Mouse (Mus musculus) heart, embryonic 15.5 days (tissue): ENCODE measurements around the gene Stx1b. TPM values are rescaled to one million over a fixed set of nuclear protein-coding genes. Genes with fewer than 3 reads are reported as not detected.
A peak's percentile ranks its signal among the peaks of the same experiment; 100 is the strongest.

Experiments
- ATAC-seq: fragments of 200-750 bp; cut with Nextera tagmentation; replicated peaks from 2 replicates; pipeline ENCODE4 v1.8.0; 2017; ENCODE audit warnings: low read depth, moderate TSS enrichment; ENCODE audit not compliant: insufficient number of reproducible peaks, insufficient read depth, low FRiP score
- H3K27ac ChIP-seq: fragments of 300-500 bp; sonication (generic); 2 replicates; pipeline ENCODE4 v1.5.1; 2015; ENCODE audit warnings: mild to moderate bottlenecking, inconsistent platforms
- H3K27me3 ChIP-seq: fragments of 300-500 bp; sonication (generic); 2 replicates; pipeline ENCODE4 v1.6.1; 2015; ENCODE audit warnings: inconsistent platforms
- H3K36me3 ChIP-seq: fragments of 300-500 bp; sonication (generic); 2 replicates; pipeline ENCODE4 v1.6.1; 2015; ENCODE audit warnings: mild to moderate bottlenecking, inconsistent platforms
- H3K4me1 ChIP-seq: fragments of 300-500 bp; sonication (generic); replicated peaks from 2 replicates; pipeline ENCODE4 v1.6.1; 2015; ENCODE audit warnings: inconsistent platforms
- H3K4me2 ChIP-seq: fragments of 300-500 bp; sonication (generic); 2 replicates; pipeline ENCODE4 v1.6.1; 2015; ENCODE audit warnings: inconsistent platforms, mild to moderate bottlenecking, moderate library complexity
- H3K4me3 ChIP-seq: fragments of 300-500 bp; sonication (generic); 2 replicates; pipeline ENCODE4 v1.5.1; 2015; ENCODE audit warnings: mild to moderate bottlenecking, inconsistent platforms
- H3K9ac ChIP-seq: fragments of 300-500 bp; sonication (generic); 2 replicates; pipeline ENCODE4 v1.6.1; 2015; ENCODE audit warnings: mild to moderate bottlenecking, inconsistent platforms
- H3K9me3 ChIP-seq: fragments of 300-500 bp; sonication (generic); replicated peaks from 2 replicates; pipeline ENCODE4 v1.6.1; 2016; ENCODE audit warnings: inconsistent platforms
- WGBS: fragments of 180-500 bp; shearing (Covaris S2); methylation state at CpG from one replicate; pipeline ENCODE4 v1.1.7; 2015; ENCODE audit warnings: mixed read lengths; 5-methylcytosine and 5-hydroxymethylcytosine counted together
- polyA plus RNA-seq: library from polyadenylated mRNA; unstranded; fragments of >200 nt; fragmentation: Nextera tagmentation; extraction: Ambion mirVana; gene quantifications from 2 replicates; pipeline ENCODE4 v1.2.1, GENCODE M21; 2015

The Stx1b gene
- polyA plus RNA-seq, 1 experiment from 2014 or later, result 1.4 TPM

DNA sequence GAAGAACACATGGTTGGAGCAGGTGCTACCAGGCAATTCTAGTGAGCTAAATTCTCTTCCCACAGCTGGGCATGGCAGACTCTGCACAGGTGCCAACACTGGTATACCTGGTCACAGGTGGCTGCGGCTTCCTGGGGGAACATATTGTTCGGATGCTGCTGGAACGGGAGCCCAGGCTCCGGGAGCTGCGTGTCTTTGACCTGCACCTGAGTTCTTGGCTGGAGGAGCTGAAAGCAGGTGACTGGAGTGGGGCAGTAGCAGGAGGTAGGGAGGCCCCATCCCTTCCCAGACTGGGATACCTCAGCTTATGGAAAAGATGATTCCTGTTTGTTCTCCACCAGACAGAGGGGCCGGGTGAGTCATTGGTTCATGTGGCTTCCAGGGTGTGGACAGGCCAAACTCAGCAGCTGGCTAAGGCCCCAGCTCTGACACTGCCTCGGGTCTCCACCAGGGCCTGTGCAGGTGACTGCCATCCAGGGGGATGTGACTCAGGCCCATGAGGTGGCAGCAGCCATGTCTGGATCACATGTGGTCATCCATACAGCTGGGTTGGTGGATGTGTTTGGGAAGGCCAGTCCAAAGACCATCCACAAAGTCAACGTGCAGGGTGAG, 23.2 kb downstream of the Stx1b start:
- Histone ChIP-seq H3K4me1 (peaks cover 11% of the 10 kb centered on the region), H3K9ac (peak overlapping the region; percentile 35; the same call in 1 of the 2 replicates), H3K4me2 (peak overlapping the region; percentile 58), H3K4me3 (peak overlapping the region; percentile 39), H3K27me3 (no peaks in the 10 kb centered on the region), H3K9me3 (no peaks in the 10 kb centered on the region), H3K27ac (peak overlapping the region; percentile 50; the same call in 1 of the 2 replicates), H3K36me3 (peaks cover 41% of the 10 kb centered on the region)
- ATAC-seq, result no peak
- WGBS, result 85% methylated on average over 8 of the region's 8 CpGs

DNA sequence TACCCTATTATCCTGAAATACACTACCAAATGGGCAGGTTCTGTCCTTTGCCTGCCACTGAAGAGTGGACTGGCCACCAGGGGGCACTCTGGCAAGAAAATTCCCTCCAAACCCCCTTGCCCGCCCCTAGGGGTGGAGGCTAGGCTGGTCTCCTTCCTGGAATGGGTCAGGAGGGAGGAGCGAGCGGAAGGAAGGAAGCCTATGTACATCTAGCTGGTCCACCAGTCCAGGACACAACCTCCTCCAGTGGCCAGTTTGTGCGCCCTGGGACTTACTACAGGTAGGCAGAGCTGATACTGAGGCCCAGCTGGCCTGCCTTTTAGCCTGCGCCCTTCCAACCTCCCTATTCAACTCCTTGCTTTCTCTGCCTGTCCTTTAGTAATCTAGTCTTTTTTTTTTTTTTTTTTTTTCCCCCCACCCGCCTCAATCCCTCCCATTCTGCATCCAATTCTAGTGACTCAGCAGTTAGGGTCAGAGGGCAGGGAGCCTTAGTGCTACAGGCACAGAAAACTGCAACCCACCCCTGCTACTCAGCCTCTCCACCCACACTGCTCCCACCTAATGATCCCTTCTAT, 23.8 kb downstream of the Stx1b start, which contains the start of gene Hsd3b7:
Gene Hsd3b7, plus strand, starts transcription at position 170 of the 575 bp plus-strand sequence.
- Histone ChIP-seq H3K36me3 (peaks cover 47% of the 10 kb centered on the region), H3K9me3 (no peaks in the 10 kb centered on the region), H3K27ac (peak within 1 kb of the TSS; percentile 50; the same call in 1 of the 2 replicates), H3K4me1 (peaks cover 11% of the 10 kb centered on the region), H3K4me2 (peak within 1 kb of the TSS; percentile 58), H3K9ac (peak within 1 kb of the TSS; percentile 35), H3K4me3 (peak within 1 kb of the TSS; percentile 39), H3K27me3 (no peaks in the 10 kb centered on the region)
- WGBS, result 21% methylated on average over 6 of the region's 6 CpGs
- ATAC-seq, result peak; percentile 87

DNA sequence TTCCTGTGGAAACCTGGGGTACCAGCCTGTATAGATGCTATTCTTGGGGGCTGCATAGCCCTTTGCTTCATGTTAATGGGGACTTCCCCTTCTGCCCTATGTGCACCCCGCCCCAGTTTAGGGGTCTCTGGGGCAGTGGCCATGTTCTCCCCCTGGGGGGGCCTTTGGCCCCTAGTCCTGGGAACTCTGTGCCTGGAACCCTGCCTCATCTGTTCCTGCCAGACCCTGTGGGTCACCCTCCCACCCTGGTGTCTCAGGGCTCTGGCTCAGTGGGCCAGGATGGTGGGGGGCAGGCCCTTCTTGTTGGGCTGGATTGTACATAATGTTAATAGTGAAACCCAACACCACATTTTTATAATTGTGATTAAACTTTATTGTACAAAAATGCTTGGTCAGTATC, 24.6 kb downstream of the Stx1b start:
- no peak; the same call in 1 of the 2 replicates for ATAC-seq
- WGBS, result 100% methylated on average over 1 of the region's 1 CpGs
- H3K27ac ChIP-seq, result no peak overlapping the region
- H3K4me3 ChIP-seq, result no peak overlapping the region
- H3K4me1 ChIP-seq, result peaks cover 11% of the 10 kb centered on the region
- H3K4me2 ChIP-seq, result no peak overlapping the region
- no peak overlapping the region for H3K9ac ChIP-seq
- no peaks in the 10 kb centered on the region for H3K27me3 ChIP-seq
- H3K36me3 ChIP-seq, result peaks cover 54% of the 10 kb centered on the region
- no peaks in the 10 kb centered on the region for H3K9me3 ChIP-seq

DNA sequence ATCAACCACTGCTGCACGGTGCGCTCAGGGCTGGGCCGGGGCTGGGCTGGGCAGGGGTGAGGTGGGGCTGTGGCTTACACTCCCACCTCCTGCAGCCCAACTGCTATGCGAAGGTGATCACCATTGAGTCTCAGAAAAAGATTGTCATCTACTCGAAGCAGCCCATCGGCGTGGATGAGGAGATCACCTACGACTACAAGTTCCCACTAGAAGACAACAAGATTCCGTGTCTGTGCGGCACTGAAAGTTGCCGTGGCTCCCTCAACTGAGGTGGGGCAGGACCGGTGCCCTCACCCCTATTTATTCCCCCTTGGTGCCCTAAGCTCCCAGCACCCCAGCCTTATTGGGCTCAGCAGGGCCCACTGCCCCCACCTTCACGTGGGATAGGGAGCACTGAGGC, 25.1 kb downstream of the Stx1b start:
- peaks cover 11% of the 10 kb centered on the region for H3K4me1 ChIP-seq
- H3K27ac ChIP-seq, result no peak overlapping the region
- no peak overlapping the region for H3K9ac ChIP-seq
- H3K36me3 ChIP-seq, result peaks cover 59% of the 10 kb centered on the region
- H3K27me3 ChIP-seq, result no peaks in the 10 kb centered on the region
- H3K9me3 ChIP-seq, result no peaks in the 10 kb centered on the region
- WGBS, result 86% methylated on average over 13 of the region's 13 CpGs
- ATAC-seq, result no peak
- no peak overlapping the region for H3K4me2 ChIP-seq
- H3K4me3 ChIP-seq, result no peak overlapping the region

DNA sequence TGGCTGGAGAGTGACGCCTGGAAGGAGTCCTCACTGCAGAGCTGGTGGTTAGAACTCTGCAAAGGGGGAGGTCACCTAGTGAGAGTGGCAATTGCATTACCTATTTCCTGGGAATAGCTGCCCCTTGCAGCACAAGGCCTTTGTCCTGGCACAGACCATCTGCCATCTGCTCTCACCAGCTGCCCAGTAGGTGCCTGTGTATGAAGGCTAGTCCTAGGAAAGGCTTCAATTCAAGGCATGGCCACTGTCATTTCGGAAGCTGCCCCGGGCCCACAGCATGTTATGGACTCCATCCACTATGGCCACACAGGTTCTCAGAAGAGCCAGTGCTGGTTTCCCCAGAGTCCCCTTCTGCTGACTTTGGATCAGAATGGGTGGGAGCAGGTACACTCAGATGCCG, 25.8 kb downstream of the Stx1b start:
- H3K4me3 ChIP-seq, result no peak overlapping the region
- H3K9ac ChIP-seq, result no peak overlapping the region
- no peaks in the 10 kb centered on the region for H3K27me3 ChIP-seq
- H3K36me3 ChIP-seq, result peaks cover 65% of the 10 kb centered on the region
- 83% methylated on average over 4 of the region's 4 CpGs for WGBS
- no peak overlapping the region for H3K4me2 ChIP-seq
- ATAC-seq, result no peak
- no peaks in the 10 kb centered on the region for H3K9me3 ChIP-seq
- peaks cover 11% of the 10 kb centered on the region for H3K4me1 ChIP-seq
- no peak overlapping the region for H3K27ac ChIP-seq

DNA sequence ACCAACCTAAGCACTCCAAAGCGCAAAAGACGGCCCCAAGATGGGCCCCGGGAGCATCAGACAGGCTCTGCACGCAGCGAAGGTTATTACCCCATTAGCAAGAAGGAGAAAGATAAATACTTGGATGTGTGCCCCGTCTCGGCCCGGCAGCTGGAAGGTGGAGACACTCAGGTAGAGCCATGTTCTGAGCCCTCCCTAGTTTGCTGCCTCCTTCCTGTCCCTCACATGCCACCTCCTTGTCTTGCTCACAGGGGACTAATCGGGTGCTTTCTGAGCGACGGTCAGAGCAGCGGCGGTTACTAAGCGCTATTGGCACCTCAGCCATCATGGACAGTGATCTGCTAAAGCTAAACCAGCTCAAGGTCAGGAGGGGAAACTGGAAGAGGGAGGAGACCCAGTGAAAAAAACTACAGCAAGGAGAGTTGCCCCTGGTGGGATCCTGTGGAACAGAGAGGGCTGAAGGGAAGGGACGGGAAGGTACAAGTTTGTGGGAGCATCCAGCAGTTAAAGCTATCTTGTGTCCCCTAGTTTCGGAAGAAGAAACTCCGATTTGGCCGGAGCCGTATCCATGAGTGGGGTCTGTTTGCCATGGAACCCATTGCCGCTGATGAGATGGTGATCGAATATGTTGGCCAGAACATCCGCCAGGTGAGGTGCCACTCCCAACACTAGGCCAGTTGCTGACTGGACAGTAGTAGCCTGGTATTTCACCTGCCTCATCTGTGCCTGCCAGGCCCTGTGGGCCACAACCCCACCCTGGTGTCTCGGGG, 27.1 kb downstream of the Stx1b start:
- no peak overlapping the region for H3K4me2 ChIP-seq
- no peak overlapping the region for H3K27ac ChIP-seq
- H3K27me3 ChIP-seq, result no peaks in the 10 kb centered on the region
- peaks cover 77% of the 10 kb centered on the region for H3K36me3 ChIP-seq
- 89% methylated on average over 23 of the region's 23 CpGs for WGBS
- H3K4me1 ChIP-seq, result peaks cover 11% of the 10 kb centered on the region
- ATAC-seq, result no peak
- H3K4me3 ChIP-seq, result no peak overlapping the region
- no peaks in the 10 kb centered on the region for H3K9me3 ChIP-seq
- H3K9ac ChIP-seq, result no peak overlapping the region

DNA sequence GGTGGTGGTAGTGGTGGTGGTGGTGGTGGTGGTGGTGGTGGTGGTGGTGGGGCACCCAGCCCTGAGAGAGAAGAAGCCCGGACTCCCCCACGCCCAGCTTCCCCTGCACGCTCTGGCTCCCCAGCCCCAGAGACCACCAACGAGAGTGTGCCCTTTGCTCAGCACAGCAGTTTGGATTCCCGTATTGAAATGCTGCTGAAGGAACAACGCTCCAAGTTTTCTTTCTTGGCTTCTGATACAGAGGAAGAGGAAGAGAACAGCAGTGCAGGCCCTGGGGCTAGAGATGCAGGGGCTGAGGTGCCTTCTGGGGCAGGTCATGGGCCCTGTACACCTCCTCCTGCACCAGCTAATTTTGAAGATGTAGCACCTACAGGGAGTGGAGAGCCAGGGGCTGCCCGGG, 39.0 kb downstream of the Stx1b start, which contains the start of gene Gm49388:
Gene Gm49388, plus strand, starts transcription at position 301 of the 400 bp plus-strand sequence.
- H3K4me1 ChIP-seq, result no peaks in the 10 kb centered on the region
- H3K27ac ChIP-seq, result no peak within 1 kb of the TSS
- WGBS, result 95% methylated on average over 7 of the region's 7 CpGs
- H3K27me3 ChIP-seq, result no peaks in the 10 kb centered on the region
- no peak within 1 kb of the TSS for H3K4me2 ChIP-seq
- H3K9me3 ChIP-seq, result no peaks in the 10 kb centered on the region
- no peak within 1 kb of the TSS for H3K9ac ChIP-seq
- H3K36me3 ChIP-seq, result peaks cover 93% of the 10 kb centered on the region
- ATAC-seq, result no peak
- H3K4me3 ChIP-seq, result no peak within 1 kb of the TSS

DNA sequence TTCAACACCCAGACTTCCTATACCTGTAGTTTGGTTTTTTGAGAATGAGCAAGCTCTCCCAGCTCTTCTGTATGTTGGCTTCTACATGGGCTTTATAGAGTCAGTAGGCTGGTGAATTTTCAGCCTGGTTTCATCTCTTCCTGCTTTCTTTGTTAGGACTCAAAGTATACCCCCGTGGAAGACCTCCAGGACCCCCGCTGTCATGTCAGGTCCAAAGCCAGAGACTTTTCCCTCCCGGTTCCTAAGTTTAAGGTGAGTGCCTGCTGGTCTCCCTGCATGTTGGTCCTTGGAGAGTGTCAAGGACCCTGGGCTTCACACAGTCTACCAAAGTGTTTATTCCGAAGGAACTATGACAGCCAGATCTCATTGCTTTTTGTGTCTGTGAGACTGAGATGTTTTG, 46.0 kb downstream of the Stx1b start:
- no peaks in the 10 kb centered on the region for H3K9me3 ChIP-seq
- peak overlapping the region; percentile 77 for H3K4me2 ChIP-seq
- H3K9ac ChIP-seq, result peak overlapping the region; percentile 73
- WGBS, result 74% methylated on average over 4 of the region's 4 CpGs
- ATAC-seq, result no peak
- H3K4me1 ChIP-seq, result peaks cover 23% of the 10 kb centered on the region
- H3K27me3 ChIP-seq, result no peaks in the 10 kb centered on the region
- no peak overlapping the region for H3K27ac ChIP-seq
- peak overlapping the region; percentile 65 for H3K4me3 ChIP-seq
- H3K36me3 ChIP-seq, result peaks cover 45% of the 10 kb centered on the region

DNA sequence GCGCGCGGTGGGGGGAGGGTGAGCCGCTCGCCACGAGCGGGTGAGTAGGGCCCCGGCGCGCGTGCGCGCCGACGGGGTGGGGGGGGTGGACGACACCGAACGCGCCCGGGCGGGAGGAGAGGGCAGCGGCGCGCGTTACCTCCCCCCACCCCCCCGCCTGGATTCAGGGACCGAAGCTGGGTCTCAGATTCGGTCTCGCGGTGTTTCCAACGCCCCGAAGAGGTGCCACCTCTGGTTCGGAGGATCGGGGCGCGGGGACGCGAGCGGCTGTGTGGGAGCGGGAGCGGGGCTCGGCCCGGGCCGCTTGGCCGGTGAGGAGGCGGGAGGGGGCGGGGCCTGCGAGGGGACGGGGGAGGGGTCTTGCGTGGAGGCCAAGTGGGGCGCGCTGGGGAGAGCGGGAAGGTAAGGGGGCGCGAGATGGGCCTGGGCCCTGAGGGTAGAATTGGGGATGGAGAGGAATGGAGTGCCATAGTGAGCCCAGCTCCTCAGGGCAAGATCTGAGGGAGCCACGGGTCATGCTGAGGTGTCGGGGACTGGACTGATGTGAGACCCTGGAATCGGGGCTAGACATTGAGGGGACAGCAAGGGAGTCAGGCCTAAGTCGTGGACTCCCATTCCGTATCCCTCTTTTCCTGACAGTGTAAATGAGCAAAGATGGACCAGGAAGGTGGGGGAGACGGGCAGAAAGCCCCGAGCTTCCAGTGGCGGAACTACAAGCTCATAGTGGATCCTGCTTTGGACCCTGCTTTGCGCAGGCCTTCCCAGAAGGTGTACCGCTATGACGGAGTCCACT, 46.7 kb downstream of the Stx1b start:
- peaks cover 23% of the 10 kb centered on the region for H3K4me1 ChIP-seq
- H3K9ac ChIP-seq, result peak overlapping the region; percentile 73
- no peaks in the 10 kb centered on the region for H3K9me3 ChIP-seq
- peak overlapping the region; percentile 65 for H3K4me3 ChIP-seq
- ATAC-seq, result peak; percentile 37
- H3K27ac ChIP-seq, result peak overlapping the region; percentile 97
- H3K27me3 ChIP-seq, result no peaks in the 10 kb centered on the region
- peaks cover 41% of the 10 kb centered on the region for H3K36me3 ChIP-seq
- 2% methylated on average over 58 of the region's 66 CpGs for whole genome bisulfite sequencing
- peak overlapping the region; percentile 77 for H3K4me2 ChIP-seq

DNA sequence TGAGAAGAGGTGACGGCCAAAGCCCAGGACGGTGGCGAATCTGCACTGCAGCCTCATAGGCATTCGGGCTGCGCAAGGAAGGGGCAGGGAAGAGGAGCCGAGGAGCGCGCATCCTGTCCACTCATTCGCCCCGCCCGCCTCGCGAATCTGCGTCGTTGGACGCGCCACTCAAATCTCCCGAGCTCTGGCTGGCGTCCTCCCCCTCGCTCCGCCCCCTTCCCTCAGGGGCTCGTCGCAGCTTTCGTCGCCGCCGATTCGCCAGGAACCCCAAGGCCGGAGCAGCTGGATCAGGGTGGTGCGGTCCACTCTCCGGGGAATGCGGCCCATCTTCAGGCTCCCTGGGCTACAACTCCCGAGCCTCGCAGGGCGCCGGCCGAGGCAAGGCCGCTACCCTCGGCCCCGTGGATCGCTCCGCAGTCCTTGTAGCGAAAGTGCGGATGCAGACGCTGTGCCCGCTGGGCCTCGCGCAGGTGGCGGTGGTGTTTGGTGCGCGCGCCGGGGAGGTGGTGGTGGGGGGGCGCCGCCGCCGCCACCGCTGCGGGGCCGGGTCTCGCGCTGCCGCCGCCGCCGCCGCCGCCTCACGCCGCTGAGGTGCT, 47.4 kb downstream of the Stx1b start:
- Histone ChIP-seq H3K4me3 (peak overlapping the region; percentile 65), H3K27ac (peak overlapping the region; percentile 97), H3K27me3 (no peaks in the 10 kb centered on the region), H3K9ac (peak overlapping the region; percentile 73), H3K4me2 (peak overlapping the region; percentile 77), H3K9me3 (no peaks in the 10 kb centered on the region), H3K36me3 (peaks cover 34% of the 10 kb centered on the region), H3K4me1 (peaks cover 23% of the 10 kb centered on the region)
- WGBS, result under 1% methylated on average over 66 of the region's 70 CpGs
- ATAC-seq, result peak; percentile 93
